Mouse (Mus musculus) G1E (cell line): Measurements from ENCODE around the gene Rcan2. TPM values are rescaled to one million over a fixed set of nuclear protein-coding genes. Genes with fewer than 3 reads are reported as not detected.

Experiments used
- ATAC-seq: 2 replicates; pipeline ENCODE4 v1.8.0; 2016; ENCODE audit warnings: mild to moderate bottlenecking; ENCODE audit not compliant: insufficient number of reproducible peaks, poor library complexity, low FRiP score, severe bottlenecking; ENCODE audit errors: extremely low read depth
- DNase-seq: peaks from one replicate; pipeline ENCODE4 v3.0.0; 2012; ENCODE audit warnings: low spot score
- H3K27me3 ChIP-seq: 2 replicates; pipeline ENCODE4 v1.6.1; 2012; ENCODE audit warnings: mild to moderate bottlenecking, low read length, inconsistent platforms; ENCODE audit not compliant: insufficient read depth
- H3K36me3 ChIP-seq: replicated peaks from 2 replicates; pipeline ENCODE3; 2012; ENCODE audit warnings: mild to moderate bottlenecking, inconsistent platforms
- H3K4me1 ChIP-seq: 2 replicates; pipeline ENCODE4 v1.6.1; 2012; ENCODE audit warnings: low read depth, low read length, inconsistent platforms, mixed read lengths; ENCODE audit not compliant: insufficient read depth
- H3K4me3 ChIP-seq: 2 replicates; pipeline ENCODE4 v1.5.1; 2012; ENCODE audit warnings: low read depth, mild to moderate bottlenecking, inconsistent platforms, low read length, moderate library complexity, mixed read lengths
- H3K9me3 ChIP-seq: replicated peaks from 2 replicates; pipeline ENCODE4 v1.6.1; 2012; ENCODE audit warnings: inconsistent platforms
- CTCF ChIP-seq: IDR thresholded peaks from 2 replicates; pipeline ENCODE4 v1.5.1; 2012; ENCODE audit warnings: low read depth, low read length, inconsistent platforms, mixed read lengths
- GATA1 ChIP-seq: IDR thresholded peaks from 2 replicates; pipeline ENCODE4 v1.6.1; 2012; ENCODE audit warnings: borderline replicate concordance, low read length, inconsistent platforms, mixed read lengths
- GATA2 ChIP-seq: IDR thresholded peaks from 2 replicates; pipeline ENCODE4 v1.6.1; 2012; ENCODE audit warnings: low read depth, low read length, inconsistent platforms, borderline replicate concordance
- POLR2AphosphoS5 ChIP-seq: IDR thresholded peaks from 2 replicates; pipeline ENCODE4 v1.6.1; 2012; ENCODE audit warnings: low read depth, low read length, inconsistent platforms; ENCODE audit not compliant: insufficient replicate concordance
- TAL1 ChIP-seq: conservative IDR thresholded peaks from 2 replicates; pipeline ENCODE4 v1.6.1; 2012; ENCODE audit warnings: low read depth, low read length, inconsistent platforms, mixed read lengths
- polyA plus RNA-seq: library from polyadenylated mRNA; stranded (reverse); fragments of >175 nt; gene quantifications from 2 replicates; pipeline ENCODE4 v1.2.3, GENCODE M21; 2012
- total RNA-seq, 2 experiments: library from RNA; stranded (forward) in 1 of 2; stranded (reverse) in 1 of 2; fragments of 200-1000 nt in 1 of 2; fragments of >200 nt in 1 of 2; fragmentation: Nextera tagmentation in 1 of 2; gene quantifications; 2 replicates each; pipeline ENCODE4 v1.2.3; 2014 to 2017

Rcan2 gene
- total RNA-seq (2014; fragmentation: Nextera tagmentation) = not detected in 2 replicates
- total RNA-seq (2017) = 0.06 and 0.11 TPM in 2 replicates
- polyA plus RNA-seq = not detected in 2 replicates

DNA sequence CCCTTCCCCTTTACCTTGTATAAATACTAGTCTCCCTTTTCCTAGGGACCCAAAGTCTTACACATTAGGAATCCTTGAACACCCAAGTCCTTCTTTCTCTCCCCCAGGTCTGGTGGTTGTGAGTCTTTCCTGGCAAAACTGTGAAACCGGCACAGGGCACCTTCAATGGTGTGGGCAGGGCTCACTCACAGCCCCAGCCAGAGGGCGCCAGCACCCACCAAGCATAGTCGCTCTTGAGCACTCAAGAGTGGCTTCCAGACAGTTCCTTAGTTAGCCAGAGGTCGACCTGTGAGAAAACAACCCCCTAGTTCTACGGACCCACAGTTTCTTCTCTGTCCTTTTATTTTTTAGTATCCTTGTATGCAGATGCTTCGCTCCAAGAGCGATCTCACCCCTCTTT lies at the start of gene Rcan2:
Rcan2 (plus strand) TSS at position 275 of the 400 bp plus-strand sequence.
- DNase-seq (no peak), ATAC-seq (no peak)
- Histone ChIP-seq H3K4me1 (no peaks in the 10 kb centered on the region), H3K36me3 (no peaks in the 10 kb centered on the region), H3K27me3 (no peaks in the 10 kb centered on the region), H3K9me3 (peaks cover 52% of the 10 kb centered on the region), H3K4me3 (no peak within 1 kb of the TSS)
- TF ChIP-seq GATA2 (no peak), GATA1 (no peak), POLR2AphosphoS5 (no peak), TAL1 (no peak)

DNA sequence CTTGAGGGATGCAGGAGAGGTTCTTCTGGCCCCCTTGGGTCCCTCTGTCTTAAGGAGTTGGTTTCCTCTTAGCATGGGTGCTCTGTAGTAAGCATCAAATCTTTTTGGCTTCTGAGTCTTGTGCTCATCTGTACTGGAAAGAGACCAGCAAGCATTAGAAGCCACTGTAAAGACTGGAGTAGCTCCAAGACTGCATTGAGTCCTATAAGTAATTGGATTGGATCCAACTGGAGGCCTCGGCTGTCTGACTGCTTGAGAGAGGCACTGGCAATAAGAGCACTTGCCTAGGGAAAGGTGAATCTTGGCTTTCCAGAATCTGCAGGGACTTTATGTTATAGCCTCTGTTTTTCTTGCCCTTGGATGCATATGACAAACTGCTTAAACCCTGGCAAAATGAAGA lies 48.3 kb upstream of the Rcan2 start:
- ATAC-seq = no peak
- no peaks in the 10 kb centered on the region for H3K27me3 ChIP-seq

DNA sequence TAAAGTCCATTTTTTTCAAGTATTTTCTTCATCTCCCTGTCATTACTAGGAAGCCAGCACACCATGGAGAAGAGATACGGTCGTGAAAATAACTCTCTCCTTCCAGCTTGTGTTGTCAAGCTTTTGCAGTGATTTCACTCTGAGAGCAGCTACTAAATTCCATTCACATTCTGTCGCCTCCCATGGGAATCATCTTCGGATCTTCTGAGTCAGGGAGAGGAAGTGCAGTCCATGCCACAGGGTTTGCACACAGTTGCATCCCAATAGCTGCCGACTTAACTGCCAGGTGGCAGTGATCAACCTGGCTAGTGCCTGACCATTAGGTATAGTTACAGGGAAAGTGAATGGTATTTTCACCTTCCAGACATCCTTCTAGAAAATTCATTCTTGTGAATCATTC lies 46.5 kb upstream of the Rcan2 start:
- Histone ChIP-seq H3K9me3 (peaks cover 53% of the 10 kb centered on the region), H3K36me3 (no peaks in the 10 kb centered on the region), H3K4me1 (no peaks in the 10 kb centered on the region), H3K4me3 (no peak overlapping the region), H3K27me3 (no peaks in the 10 kb centered on the region)
- no peak for ATAC-seq
- no peak for DNase-seq
- TF ChIP-seq CTCF = no peak
- TF ChIP-seq GATA2 = no peak
- no peak for TF ChIP-seq TAL1
- TF ChIP-seq POLR2AphosphoS5 = no peak
- TF ChIP-seq GATA1 = no peak

More for the DNA sequence above, 48.3 kb upstream of the Rcan2 start:
- Histone ChIP-seq H3K4me3 (no peak overlapping the region), H3K36me3 (no peaks in the 10 kb centered on the region), H3K4me1 (no peaks in the 10 kb centered on the region), H3K9me3 (peaks cover 49% of the 10 kb centered on the region)
- DNase-seq = no peak
- TF ChIP-seq CTCF = no peak
- no peak for TF ChIP-seq TAL1
- TF ChIP-seq GATA1 = no peak
- TF ChIP-seq POLR2AphosphoS5 = no peak
- no peak for TF ChIP-seq GATA2

DNA sequence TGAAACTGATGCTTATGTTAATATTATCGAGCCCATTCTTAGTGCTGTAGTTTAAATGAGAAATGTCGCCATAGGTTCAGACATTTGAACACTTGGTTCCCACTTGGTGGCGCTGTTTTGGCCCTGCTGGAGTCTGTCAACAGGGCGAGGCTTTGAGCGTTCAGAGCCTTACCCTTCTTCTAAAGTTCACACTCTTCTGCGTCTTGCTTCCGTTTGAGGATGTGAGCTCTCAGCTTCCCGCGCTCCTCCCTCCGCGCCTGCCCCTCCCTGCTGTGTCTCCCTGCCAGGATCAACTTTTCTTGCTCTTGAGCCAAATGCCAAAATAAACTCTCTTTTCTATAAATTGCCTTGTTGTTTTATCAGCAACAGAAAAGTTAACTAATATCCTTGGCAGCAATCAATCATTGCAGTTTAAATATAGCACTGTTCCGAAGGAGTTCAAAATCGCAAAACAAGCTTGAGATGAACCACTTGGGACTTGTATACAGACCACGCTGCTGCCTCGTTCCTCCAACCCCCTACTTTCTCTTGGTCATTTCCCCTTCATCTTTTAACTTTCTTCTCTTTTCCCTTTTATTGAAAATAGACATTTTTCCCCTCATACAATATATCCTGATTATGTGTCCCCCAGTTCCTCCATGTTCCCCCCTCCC lies 42.4 kb upstream of the Rcan2 start:
- no peaks in the 10 kb centered on the region for H3K4me1 ChIP-seq
- TF ChIP-seq GATA1 (no peak), POLR2AphosphoS5 (no peak), CTCF (no peak), TAL1 (no peak), GATA2 (no peak)
- no peaks in the 10 kb centered on the region for H3K36me3 ChIP-seq
- no peak for DNase-seq
- no peak overlapping the region for H3K4me3 ChIP-seq
- H3K27me3 ChIP-seq = no peaks in the 10 kb centered on the region
- peaks cover 47% of the 10 kb centered on the region for H3K9me3 ChIP-seq
- no peak for ATAC-seq

DNA sequence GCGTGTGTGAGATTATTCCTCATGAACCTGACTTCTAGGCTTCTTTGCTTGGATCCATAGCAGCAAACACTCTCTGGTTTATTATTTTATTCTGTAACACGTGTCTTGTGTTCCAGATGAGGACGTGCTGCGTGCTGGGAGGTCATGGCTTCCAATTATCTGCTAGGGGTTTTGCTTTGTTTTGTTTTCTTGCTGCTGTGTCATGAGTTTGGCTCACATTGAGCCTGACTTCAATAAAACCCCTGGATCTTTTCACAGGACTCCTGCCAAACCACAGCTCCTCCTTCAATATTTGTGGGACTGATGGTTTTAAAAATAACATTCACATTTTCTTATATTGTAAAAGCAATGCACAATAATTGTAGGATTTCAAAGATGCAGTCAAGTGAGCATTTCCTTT lies 16.6 kb upstream of the Rcan2 start:
- Histone ChIP-seq H3K4me3 (no peak overlapping the region), H3K36me3 (no peaks in the 10 kb centered on the region), H3K27me3 (no peaks in the 10 kb centered on the region), H3K9me3 (peaks cover 27% of the 10 kb centered on the region), H3K4me1 (no peaks in the 10 kb centered on the region)
- ATAC-seq (no peak), DNase-seq (no peak)
- TF ChIP-seq GATA1 (no peak), TAL1 (no peak), GATA2 (no peak), CTCF (no peak), POLR2AphosphoS5 (no peak)

DNA sequence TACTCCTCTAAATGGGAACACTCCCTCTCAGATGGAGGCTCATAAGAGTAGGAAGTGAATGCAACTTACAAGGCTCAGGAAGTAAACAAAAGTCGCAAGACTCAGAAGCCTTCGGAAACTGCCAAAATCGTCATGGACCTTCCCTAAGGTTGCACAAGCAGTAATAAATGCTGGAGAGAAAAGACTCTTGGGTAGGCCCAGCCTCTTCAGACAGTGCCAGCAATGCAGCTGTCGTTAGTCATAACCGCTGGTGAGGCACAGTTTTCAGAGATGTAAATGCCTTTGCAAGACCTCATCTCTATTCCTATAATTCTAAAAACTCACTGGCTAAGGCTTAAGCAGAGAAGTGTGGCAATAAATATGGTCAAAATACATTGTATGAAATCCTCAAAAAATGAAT lies 12.9 kb upstream of the Rcan2 start:
- no peak for TF ChIP-seq TAL1
- TF ChIP-seq GATA1 = no peak
- no peak for TF ChIP-seq CTCF
- no peak for TF ChIP-seq POLR2AphosphoS5
- no peak for TF ChIP-seq GATA2
- Histone ChIP-seq H3K4me1 (no peaks in the 10 kb centered on the region), H3K4me3 (no peak overlapping the region), H3K27me3 (no peaks in the 10 kb centered on the region), H3K9me3 (peaks cover 24% of the 10 kb centered on the region), H3K36me3 (no peaks in the 10 kb centered on the region)
- no peak for ATAC-seq
- no peak for DNase-seq

DNA sequence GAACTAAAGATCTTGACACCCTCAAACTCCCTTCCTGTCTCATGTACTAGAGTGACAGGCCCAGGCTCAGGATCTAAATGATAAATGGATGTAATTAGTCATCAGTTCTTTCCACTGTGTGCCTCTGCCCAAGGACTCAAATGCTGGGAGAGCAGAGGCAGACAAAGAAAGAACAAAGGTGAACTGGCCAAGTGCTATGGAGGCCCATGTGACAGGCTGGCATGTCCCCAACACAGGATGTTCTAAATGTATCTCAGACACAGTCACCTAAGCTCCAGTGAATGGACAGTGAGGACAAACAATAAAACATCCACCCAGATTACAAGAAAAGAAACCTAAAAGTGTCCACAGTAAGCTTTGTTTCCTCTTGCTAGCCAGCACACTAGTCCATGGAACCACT lies 11.8 kb upstream of the Rcan2 start:
- Histone ChIP-seq H3K4me3 (no peak overlapping the region), H3K9me3 (peaks cover 28% of the 10 kb centered on the region), H3K36me3 (no peaks in the 10 kb centered on the region), H3K27me3 (no peaks in the 10 kb centered on the region), H3K4me1 (no peaks in the 10 kb centered on the region)
- no peak for TF ChIP-seq POLR2AphosphoS5
- TF ChIP-seq GATA2 = no peak
- no peak for TF ChIP-seq TAL1
- TF ChIP-seq CTCF = no peak
- no peak for TF ChIP-seq GATA1
- no peak for ATAC-seq
- no peak for DNase-seq
